Mouse (Mus musculus): ENCODE results near the gene Serpina12. TPM values are rescaled to one million over a fixed set of nuclear protein-coding genes. Genes with fewer than 3 reads are reported as not detected.

Gene Serpina12
- total RNA-seq, 1 experiment = 0.13 TPM

DNA sequence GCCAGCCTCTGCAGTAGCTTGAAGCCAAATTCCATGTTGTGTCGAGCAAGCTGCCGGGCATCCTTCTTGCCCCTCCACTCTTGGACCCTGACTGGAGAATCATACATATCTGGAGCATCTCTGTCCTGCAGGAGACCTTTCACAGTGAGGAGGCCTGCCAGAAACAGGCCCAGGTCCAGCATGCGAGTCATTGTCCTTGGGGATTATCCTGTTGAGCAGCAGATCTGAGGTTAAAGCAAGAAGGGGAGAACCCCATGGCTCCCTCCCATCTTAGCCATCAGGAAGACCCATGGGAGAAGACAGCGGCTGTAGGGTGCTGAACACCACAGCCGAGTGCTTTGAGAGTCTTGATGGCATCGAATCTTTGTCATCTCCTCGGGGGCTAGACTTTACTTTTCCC lies 6.1 kb downstream of the Serpina12 start:
- in situ Hi-C loops (cut with MboI; ENCODE audit: low sequenced_read_pairs in 2 of 2, unreplicated experiment in 2 of 2) = no loop called here
- Histone ChIP-seq H3K4me3 (ENCODE audit: insufficient read depth in 1 of 2, low read depth in 1 of 2, low read length in 2 of 2, poor library complexity in 1 of 2, severe bottlenecking in 1 of 2) (no peak overlapping the region), H3K9me3 (ENCODE audit: control insufficient read depth, insufficient read depth, low read depth, low read length) (no peaks in the 10 kb centered on the region), H3K9ac (ENCODE audit: insufficient read depth, low read depth, low read length, poor library complexity, severe bottlenecking) (no peak overlapping the region), H3K27ac (ENCODE audit: insufficient read depth, low read depth, low read length, poor library complexity, severe bottlenecking) (no peak overlapping the region), H3K36me3 (ENCODE audit: control insufficient read depth, insufficient read depth, low read length, poor library complexity, severe bottlenecking) (no peaks in the 10 kb centered on the region), H3K4me1 (ENCODE audit: control insufficient read depth in 2 of 2, insufficient read depth in 2 of 2, low read length in 2 of 2, poor library complexity in 1 of 2) (no peaks in the 10 kb centered on the region; a peak in 1 of 4 replicates)
- no peak for DNase-seq (ENCODE audit: low read depth, low spot score)
- no peak for TF ChIP-seq HCFC1 (IDR thresholded peaks at IDR 0.05; ENCODE audit: borderline replicate concordance, insufficient read depth, low read length)
- no peak for TF ChIP-seq CHD2 (IDR thresholded peaks at IDR 0.05; ENCODE audit: low read depth, low read length)
- no peak for TF ChIP-seq ZNF384 (IDR thresholded peaks at IDR 0.05; ENCODE audit: low read depth, low read length)
- no peak for TF ChIP-seq ZC3H11A (IDR thresholded peaks at IDR 0.05; ENCODE audit: borderline replicate concordance, low read depth, low read length)
- no peak for TF ChIP-seq MAFK (IDR thresholded peaks at IDR 0.05; ENCODE audit: insufficient read depth, low read depth, low read length)

DNA sequence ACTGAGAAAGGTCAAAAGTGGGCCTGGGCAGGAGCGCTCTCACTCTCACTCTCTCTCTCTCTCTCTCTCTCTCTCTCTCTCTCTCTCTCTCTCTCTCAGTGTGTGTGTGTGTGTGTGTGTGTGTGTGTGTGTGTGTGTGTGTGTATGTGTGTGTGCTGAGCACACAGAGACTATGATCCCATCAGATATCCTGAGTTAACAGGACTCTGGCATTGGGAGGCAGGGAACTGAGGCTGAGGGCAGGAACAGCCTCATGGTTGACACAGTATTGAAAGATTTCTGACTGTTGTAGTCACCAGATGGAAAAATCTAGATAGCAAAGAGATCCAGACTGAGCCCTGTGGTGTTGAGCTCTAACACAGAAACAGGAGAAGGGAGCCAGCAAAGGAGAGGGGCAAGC lies 10.5 kb downstream of the Serpina12 start:
- no peak for DNase-seq (ENCODE audit: low read depth, low spot score)
- in situ Hi-C loops (cut with MboI; ENCODE audit: low sequenced_read_pairs in 2 of 2, unreplicated experiment in 2 of 2) = no loop called here
- no peak overlapping the region for H3K27ac ChIP-seq (ENCODE audit: insufficient read depth, low read depth, low read length, poor library complexity, severe bottlenecking)
- H3K4me3 ChIP-seq (ENCODE audit: insufficient read depth in 1 of 2, low read depth in 1 of 2, low read length in 2 of 2, poor library complexity in 1 of 2, severe bottlenecking in 1 of 2) = no peak overlapping the region
- no peaks in the 10 kb centered on the region for H3K9me3 ChIP-seq (ENCODE audit: control insufficient read depth, insufficient read depth, low read depth, low read length)
- TF ChIP-seq ZC3H11A (IDR thresholded peaks at IDR 0.05; ENCODE audit: borderline replicate concordance, low read depth, low read length) = no peak
- TF ChIP-seq MAFK (IDR thresholded peaks at IDR 0.05; ENCODE audit: insufficient read depth, low read depth, low read length) = no peak
- no peak for TF ChIP-seq ZNF384 (IDR thresholded peaks at IDR 0.05; ENCODE audit: low read depth, low read length)
- TF ChIP-seq HCFC1 (IDR thresholded peaks at IDR 0.05; ENCODE audit: borderline replicate concordance, insufficient read depth, low read length) = no peak
- TF ChIP-seq CHD2 (IDR thresholded peaks at IDR 0.05; ENCODE audit: low read depth, low read length) = no peak
- H3K36me3 ChIP-seq (ENCODE audit: control insufficient read depth, insufficient read depth, low read length, poor library complexity, severe bottlenecking) = no peaks in the 10 kb centered on the region
- no peaks in the 10 kb centered on the region; a peak in 1 of 4 replicates for H3K4me1 ChIP-seq (ENCODE audit: control insufficient read depth in 2 of 2, insufficient read depth in 2 of 2, low read length in 2 of 2, poor library complexity in 1 of 2)
- no peak overlapping the region for H3K9ac ChIP-seq (ENCODE audit: insufficient read depth, low read depth, low read length, poor library complexity, severe bottlenecking)

DNA sequence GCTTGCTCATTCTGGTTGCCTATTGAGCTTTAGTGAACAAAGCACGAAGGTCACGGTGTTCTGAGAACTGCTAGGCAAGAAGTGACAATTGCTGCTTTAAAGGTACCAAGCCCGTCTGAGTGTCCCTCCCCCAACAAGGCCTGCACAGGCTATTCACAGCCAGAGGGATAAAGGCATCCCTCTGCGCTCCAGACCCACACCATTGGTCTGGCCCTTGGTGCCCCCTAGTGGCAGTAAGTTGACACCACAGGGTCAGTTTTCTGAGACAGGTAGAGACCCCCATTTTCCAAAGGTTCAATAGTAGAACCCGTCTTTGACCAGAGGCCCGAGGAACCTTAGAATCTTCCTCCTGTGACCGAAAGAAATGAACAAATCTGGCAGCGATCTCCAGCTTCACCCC lies 14.3 kb downstream of the Serpina12 start:
- H3K4me3 ChIP-seq (ENCODE audit: insufficient read depth in 1 of 2, low read depth in 1 of 2, low read length in 2 of 2, poor library complexity in 1 of 2, severe bottlenecking in 1 of 2) = no peak overlapping the region
- H3K9me3 ChIP-seq (ENCODE audit: control insufficient read depth, insufficient read depth, low read depth, low read length) = no peaks in the 10 kb centered on the region
- no peak overlapping the region for H3K9ac ChIP-seq (ENCODE audit: insufficient read depth, low read depth, low read length, poor library complexity, severe bottlenecking)
- DNase-seq (ENCODE audit: low read depth, low spot score) = peak; percentile 29
- H3K27ac ChIP-seq (ENCODE audit: insufficient read depth, low read depth, low read length, poor library complexity, severe bottlenecking) = no peak overlapping the region
- no peaks in the 10 kb centered on the region; a peak in 1 of 4 replicates for H3K4me1 ChIP-seq (ENCODE audit: control insufficient read depth in 2 of 2, insufficient read depth in 2 of 2, low read length in 2 of 2, poor library complexity in 1 of 2)
- no peaks in the 10 kb centered on the region for H3K36me3 ChIP-seq (ENCODE audit: control insufficient read depth, insufficient read depth, low read length, poor library complexity, severe bottlenecking)
- in situ Hi-C loops (cut with MboI; ENCODE audit: low sequenced_read_pairs in 2 of 2, unreplicated experiment in 2 of 2) = no loop called here
- TF ChIP-seq MAFK (IDR thresholded peaks at IDR 0.05; ENCODE audit: insufficient read depth, low read depth, low read length) = no peak
- TF ChIP-seq ZNF384 (IDR thresholded peaks at IDR 0.05; ENCODE audit: low read depth, low read length) = no peak
- TF ChIP-seq ZC3H11A (IDR thresholded peaks at IDR 0.05; ENCODE audit: borderline replicate concordance, low read depth, low read length) = no peak
- no peak for TF ChIP-seq CHD2 (IDR thresholded peaks at IDR 0.05; ENCODE audit: low read depth, low read length)
- TF ChIP-seq HCFC1 (IDR thresholded peaks at IDR 0.05; ENCODE audit: borderline replicate concordance, insufficient read depth, low read length) = no peak

DNA sequence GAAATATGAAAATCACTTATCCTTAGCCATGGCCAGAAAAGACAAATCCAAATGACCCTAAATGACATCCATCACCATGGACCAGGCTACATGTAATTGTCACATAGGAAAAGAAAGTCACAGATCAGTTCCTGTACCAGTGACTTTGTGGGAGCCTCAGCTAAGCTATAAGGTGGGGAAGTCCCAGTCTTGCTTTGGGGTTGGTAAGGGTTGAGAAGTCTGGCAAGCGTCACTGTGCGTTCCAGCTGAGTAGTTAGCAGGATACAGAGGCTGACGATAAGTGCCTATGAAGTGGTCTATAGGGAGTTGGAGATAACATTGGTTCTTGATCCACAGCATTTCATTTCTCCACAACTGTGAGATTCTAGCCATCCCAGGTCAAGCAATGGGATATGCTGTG lies 29.0 kb downstream of the Serpina12 start:
- in situ Hi-C loops (cut with MboI; ENCODE audit: low sequenced_read_pairs in 2 of 2, unreplicated experiment in 2 of 2) = no loop called here
- H3K36me3 ChIP-seq (ENCODE audit: control insufficient read depth, insufficient read depth, low read length, poor library complexity, severe bottlenecking) = no peaks in the 10 kb centered on the region
- TF ChIP-seq ZNF384 (IDR thresholded peaks at IDR 0.05; ENCODE audit: low read depth, low read length) (no peak), MAFK (IDR thresholded peaks at IDR 0.05; ENCODE audit: insufficient read depth, low read depth, low read length) (no peak), CHD2 (IDR thresholded peaks at IDR 0.05; ENCODE audit: low read depth, low read length) (no peak), HCFC1 (IDR thresholded peaks at IDR 0.05; ENCODE audit: borderline replicate concordance, insufficient read depth, low read length) (no peak), ZC3H11A (IDR thresholded peaks at IDR 0.05; ENCODE audit: borderline replicate concordance, low read depth, low read length) (no peak)

DNA sequence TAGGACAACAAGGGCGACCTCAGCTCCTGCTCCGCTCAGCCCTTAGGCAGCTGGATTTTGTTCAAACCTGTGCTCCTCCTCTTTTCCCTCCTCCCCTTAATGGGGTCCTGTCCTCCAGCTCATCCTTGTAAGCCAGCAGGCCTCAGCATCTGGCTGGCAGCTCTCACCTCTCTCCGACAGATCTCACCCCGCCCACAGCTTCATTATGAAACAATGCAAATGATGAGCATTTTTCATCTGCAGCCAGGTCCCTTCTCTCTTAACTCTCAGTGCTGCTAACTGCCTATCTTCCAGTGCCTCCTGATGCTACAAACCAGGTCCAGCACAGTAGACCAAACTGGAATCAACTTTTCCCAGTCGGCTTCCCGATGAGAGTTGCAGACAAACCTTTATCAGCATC lies 30.6 kb downstream of the Serpina12 start, which contains the start of gene Serpina9:
Gene Serpina9 (minus strand): TSS at position 136 of the 400 bp plus-strand sequence.
- TF ChIP-seq CHD2 (IDR thresholded peaks at IDR 0.05; ENCODE audit: low read depth, low read length) (no peak), ZNF384 (IDR thresholded peaks at IDR 0.05; ENCODE audit: low read depth, low read length) (no peak), HCFC1 (IDR thresholded peaks at IDR 0.05; ENCODE audit: borderline replicate concordance, insufficient read depth, low read length) (no peak), ZC3H11A (IDR thresholded peaks at IDR 0.05; ENCODE audit: borderline replicate concordance, low read depth, low read length) (no peak), MAFK (IDR thresholded peaks at IDR 0.05; ENCODE audit: insufficient read depth, low read depth, low read length) (no peak)
- Histone ChIP-seq H3K4me1 (ENCODE audit: control insufficient read depth in 2 of 2, insufficient read depth in 2 of 2, low read length in 2 of 2, poor library complexity in 1 of 2) (no peaks in the 10 kb centered on the region), H3K9me3 (ENCODE audit: control insufficient read depth, insufficient read depth, low read depth, low read length) (no peaks in the 10 kb centered on the region), H3K9ac (ENCODE audit: insufficient read depth, low read depth, low read length, poor library complexity, severe bottlenecking) (no peak within 1 kb of the TSS), H3K27ac (ENCODE audit: insufficient read depth, low read depth, low read length, poor library complexity, severe bottlenecking) (no peak within 1 kb of the TSS), H3K4me3 (ENCODE audit: insufficient read depth in 1 of 2, low read depth in 1 of 2, low read length in 2 of 2, poor library complexity in 1 of 2, severe bottlenecking in 1 of 2) (no peak within 1 kb of the TSS), H3K36me3 (ENCODE audit: control insufficient read depth, insufficient read depth, low read length, poor library complexity, severe bottlenecking) (no peaks in the 10 kb centered on the region)
- no peak for DNase-seq (ENCODE audit: low read depth, low spot score)
- in situ Hi-C loops (cut with MboI; ENCODE audit: low sequenced_read_pairs in 2 of 2, unreplicated experiment in 2 of 2) = no loop called here

More for the DNA sequence above, 29.0 kb downstream of the Serpina12 start:
- Histone ChIP-seq H3K27ac (ENCODE audit: insufficient read depth, low read depth, low read length, poor library complexity, severe bottlenecking) (no peak overlapping the region), H3K9me3 (ENCODE audit: control insufficient read depth, insufficient read depth, low read depth, low read length) (no peaks in the 10 kb centered on the region), H3K4me3 (ENCODE audit: insufficient read depth in 1 of 2, low read depth in 1 of 2, low read length in 2 of 2, poor library complexity in 1 of 2, severe bottlenecking in 1 of 2) (no peak overlapping the region), H3K9ac (ENCODE audit: insufficient read depth, low read depth, low read length, poor library complexity, severe bottlenecking) (no peak overlapping the region), H3K4me1 (ENCODE audit: control insufficient read depth in 2 of 2, insufficient read depth in 2 of 2, low read length in 2 of 2, poor library complexity in 1 of 2) (no peaks in the 10 kb centered on the region)
- DNase-seq (ENCODE audit: low read depth, low spot score) = no peak
